Mouse (Mus musculus) embryonic stem cell, embryonic (primary cell): ENCODE measurements at regions not wholly inside any gene's neighbourhood (a gene's known extent, or its start where the extent isn't known, plus 50 kb on each side); places are given as distances from the start of the nearest gene placed in this dataset.

Source experiments
- CTCF ChIA-PET, 4 experiments: fragments of 300-600 bp in 2 of 4; fragments of 350-600 bp in 2 of 4; sonication (Branson Sonifier 250); formaldehyde crosslinking; loops; one replicate each; lab custom pipeline; 2022; ENCODE audit warnings: inconsistent platforms in 2 of 4; lab: Charles Lee
- POLR2A ChIA-PET, 4 experiments: fragments of 300-600 bp in 2 of 4; fragments of 350-600 bp in 2 of 4; sonication (Branson Sonifier 250); formaldehyde crosslinking; loops; one replicate each; lab custom pipeline; 2022; ENCODE audit warnings: antibody characterized with exemption in 4 of 4, inconsistent platforms in 1 of 4; lab: Charles Lee

GRCm38 (mm10) chr5:139651041-139651440 is 85.1 kb downstream of the Micall2 start:
- ChIA-PET POLR2A (no interaction called here), CTCF (interaction anchor here in 1 of 4 experiments (0.6 kb wide), 1 partner anchor 281 kb away, joined by 9 read pairs; no protein-coding TSS in a partner anchor)
